Mouse (Mus musculus) NIH3T3 (cell line): ENCODE data around the gene Gtf2i.

Experiments used
- DNase-seq: peaks from one replicate; pipeline ENCODE4 v3.0.0-alpha.2; 2012; ENCODE audit warnings: low read depth

Gene Gtf2i

DNA sequence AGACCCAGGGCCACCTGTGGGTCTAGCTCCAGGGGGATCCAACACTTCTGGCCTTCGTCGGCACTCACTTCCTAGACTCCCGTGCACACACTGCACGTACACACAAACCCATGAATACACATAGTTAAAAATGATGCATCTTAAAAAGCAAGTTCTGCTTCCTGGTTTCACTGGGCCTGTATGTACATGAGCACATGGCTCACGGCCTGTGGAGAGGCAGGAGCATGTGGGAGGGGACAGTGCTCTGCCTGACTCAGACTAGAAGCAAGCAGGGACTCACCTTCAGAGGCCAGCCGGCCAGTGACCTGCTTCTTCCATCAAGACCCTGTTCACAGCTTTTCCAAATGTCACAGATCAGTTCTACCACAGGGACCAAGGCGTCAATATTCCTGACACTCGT, 120.9 kb downstream of the Gtf2i start:
- no peak for DNase-seq

DNA sequence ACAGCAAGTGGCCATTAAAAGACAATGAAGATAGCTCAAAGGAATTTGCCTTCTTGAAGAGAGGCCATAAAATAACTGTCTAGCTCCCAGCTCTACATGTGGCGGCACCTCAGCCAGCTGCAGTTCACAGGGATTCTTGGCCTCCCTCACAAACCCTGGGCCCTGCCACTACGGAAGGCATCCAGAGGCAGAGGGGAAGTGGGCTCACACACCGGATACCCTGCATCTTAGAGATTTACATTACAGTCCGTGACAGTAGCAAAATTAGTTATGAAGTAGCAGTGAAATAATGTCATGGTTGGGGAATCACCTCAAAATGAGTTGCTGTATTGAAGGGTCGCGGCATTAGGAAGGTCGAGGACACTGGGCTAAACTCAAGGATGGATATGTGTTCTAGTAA, 126.0 kb downstream of the Gtf2i start:
- no peak for DNase-seq
